Comparison of ENCODE assay signal across 29 mouse cellular contexts in the genomic region with DNA sequence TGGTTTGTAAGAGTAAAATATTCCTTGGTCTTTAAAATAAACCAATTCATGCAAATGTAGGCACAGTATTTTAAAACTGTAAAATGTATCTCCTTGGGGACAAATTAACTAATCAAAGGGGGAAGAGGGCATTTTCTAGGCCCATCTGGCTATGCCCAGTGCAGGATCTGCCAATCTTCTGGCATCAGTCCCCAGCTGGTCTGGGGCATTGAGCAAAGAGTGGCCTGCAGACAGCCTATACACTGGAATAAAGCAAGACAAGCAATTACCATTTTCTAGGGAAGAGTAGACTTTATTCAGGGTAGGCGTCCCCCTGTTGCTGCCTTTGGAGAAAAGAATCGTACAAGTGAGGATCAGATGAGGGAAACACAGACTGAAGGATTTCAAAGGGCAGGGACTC. TPM values are rescaled to one million over a fixed set of nuclear protein-coding genes. Genes with fewer than 3 reads are reported as not detected.
DNase-seq lines count a peak whose midpoint lies in the region; ATAC-seq and TF ChIP-seq lines count a peak whose summit lies in the region.
"Had no signal": no experiment of that assay in that cellular context is flagged by ENCODE, and none has a peak within 500 bp of the region (broad histone marks: within the 10 kb centered on the region; RNA-seq: fewer than 3 reads in every experiment).

No protein-coding gene starts in this region.

- TF ChIP-seq POLR2A in brain, embryonic 14.5 days (IDR thresholded peaks at IDR 0.05; ENCODE audit: borderline replicate concordance, extremely low read depth, insufficient read depth, insufficient read length, poor library complexity, severe bottlenecking), result no peak

- 34% methylated on average over 2 of the region's 2 CpGs for WGBS in forebrain, embryonic 12.5 days
- WGBS in forebrain, embryonic 10.5 days, result 59% methylated on average over 2 of the region's 2 CpGs

- no peaks in the 10 kb centered on the region for H3K9me3 ChIP-seq in forebrain, embryonic 12.5 days
- no peaks in the 10 kb centered on the region for H3K9me3 ChIP-seq in forebrain, embryonic 10.5 days
- H3K9me3 ChIP-seq: hindbrain, embryonic 10.5 days; hindbrain, embryonic 13.5 days; intestine, embryonic 15.5 days had no signal

- no peak overlapping the region for H3K4me3 ChIP-seq in forebrain, embryonic 12.5 days (replicated peaks)
- H3K4me3 ChIP-seq in forebrain, embryonic 10.5 days, result no peak overlapping the region
- H3K4me3 ChIP-seq: hindbrain, embryonic 10.5 days; hindbrain, embryonic 13.5 days; intestine, embryonic 15.5 days had no signal

- no peak for ATAC-seq in forebrain, embryonic 12.5 days (ENCODE audit: low FRiP score)
- ATAC-seq: CD4-positive, CD25-positive, alpha-beta regulatory T cell, adult 4 months; hindbrain, embryonic 16.5 days; intestine, embryonic 15.5 days had no signal

- DNase-seq in forebrain, embryonic 10.5 days (ENCODE audit: extremely low spot score, low spot score), result no peak
- DNase-seq in heart, adult 11 months, result peak; percentile 18
- DNase-seq in heart, postnatal 4 days, result no peak
- DNase-seq in brain, embryonic 14.5 days (ENCODE audit: low read depth), result peak; percentile 68
- no peak for DNase-seq in right cerebral cortex, postnatal 25 days
- DNase-seq: adrenal gland, adult 2 months; adrenal gland, postnatal 14 days; cerebellum, adult 11-12 months; cerebellum, adult 9-10 months; gastrocnemius, postnatal 10 days; gastrocnemius, postnatal 36 days; kidney, adult 11 months had no signal

- H3K4me2 ChIP-seq in forebrain, embryonic 12.5 days, result no peak overlapping the region
- H3K4me2 ChIP-seq: heart, embryonic 11.5 days; hindbrain, embryonic 13.5 days; intestine, embryonic 15.5 days had no signal

- no peak for TF ChIP-seq CTCF in brain, embryonic 14.5 days (IDR thresholded peaks at IDR 0.05; ENCODE audit: borderline replicate concordance, extremely low read depth, insufficient read depth, insufficient read length)

- H3K4me1 ChIP-seq in forebrain, embryonic 12.5 days, result peaks cover 33% of the 10 kb centered on the region
- H3K4me1 ChIP-seq in forebrain, embryonic 10.5 days, result peaks cover 59% of the 10 kb centered on the region
- H3K4me1 ChIP-seq: intestine, embryonic 15.5 days had no signal

- H3K27me3 ChIP-seq in forebrain, embryonic 12.5 days, result peaks cover 46% of the 10 kb centered on the region
- H3K27me3 ChIP-seq in forebrain, embryonic 10.5 days (ENCODE audit: poor library complexity, severe bottlenecking), result peaks cover 74% of the 10 kb centered on the region
- H3K27me3 ChIP-seq: intestine, embryonic 15.5 days had no signal

- peak overlapping the region; percentile 31; the same call in 1 of the 2 replicates for H3K27ac ChIP-seq in forebrain, embryonic 12.5 days
- no peak overlapping the region for H3K27ac ChIP-seq in forebrain, embryonic 10.5 days
- H3K27ac ChIP-seq: hindbrain, embryonic 10.5 days; hindbrain, embryonic 13.5 days; intestine, embryonic 15.5 days had no signal

- H3K9ac ChIP-seq in forebrain, embryonic 12.5 days, result no peak overlapping the region
- H3K9ac ChIP-seq: hindbrain, embryonic 13.5 days; intestine, embryonic 15.5 days had no signal

- H3K36me3 ChIP-seq in forebrain, embryonic 12.5 days (replicated peaks), result no peaks in the 10 kb centered on the region
- H3K36me3 ChIP-seq in forebrain, embryonic 10.5 days (replicated peaks), result no peaks in the 10 kb centered on the region
- H3K36me3 ChIP-seq: hindbrain, embryonic 10.5 days; hindbrain, embryonic 13.5 days; intestine, embryonic 15.5 days had no signal

RNA-seq across cellular contexts. Expression of gene Vax1, which starts 40.2 kb away (rescaled TPM):
- 4.2 and 6.8 TPM in 2 replicates for polyA plus RNA-seq in forebrain, embryonic 12.5 days (2016; fragmentation: Nextera tagmentation; extraction: Ambion mirVana)
- polyA plus RNA-seq in forebrain, embryonic 10.5 days (2016; fragmentation: Nextera tagmentation; extraction: Ambion mirVana), result 0.50 and 1.0 TPM in 2 replicates
- total RNA-seq in heart, postnatal 4 days (2021), result not detected
- 10.5 and 22.5 TPM in 2 replicates for polyA plus RNA-seq in brain, embryonic 14.5 days (2012; rRNA removed)
- total RNA-seq: adrenal gland, adult 2 months; adrenal gland, postnatal 14 days; adrenal gland, postnatal 4 days; gastrocnemius, adult 18-20 months; gastrocnemius, postnatal 10 days; gastrocnemius, postnatal 36 days; granulocyte monocyte progenitor cell, adult 5-6 weeks; heart, adult 8-10 months; heart, postnatal 25 days; MEL had no signal
- polyA plus RNA-seq: adrenal gland, adult 2 months; C2C12; CD4-positive, CD25-positive, alpha-beta regulatory T cell, adult 4 months; embryonic facial prominence, embryonic 14.5 days; heart, embryonic 11.5 days; heart, embryonic 14.5 days; heart, postnatal 0 days; hindbrain, embryonic 13.5 days; hindbrain, embryonic 16.5 days; intestine, embryonic 15.5 days had no signal

RNA-seq across cellular contexts. Expression of gene Shtn1, which starts 53.8 kb away (rescaled TPM):
- 11.2 and 14.2 TPM in 2 replicates for polyA plus RNA-seq in forebrain, embryonic 12.5 days (2016; fragmentation: Nextera tagmentation; extraction: Ambion mirVana)
- 4.1 and 4.7 TPM in 2 replicates for polyA plus RNA-seq in forebrain, embryonic 10.5 days (2016; fragmentation: Nextera tagmentation; extraction: Ambion mirVana)
- total RNA-seq in heart, postnatal 4 days (2021), result 1 to 10 TPM; 1.5 to 1.8 TPM
- 46.4 and 51.1 TPM in 2 replicates for polyA plus RNA-seq in brain, embryonic 14.5 days (2012; rRNA removed)
- total RNA-seq: MEL had no signal

Comparison
In these comparisons a context has a peak if more than half of its experiments do, and no peak if none do; other contexts are left out.
1. DNase-seq: peak in heart, adult 11 months (single experiment) and brain, embryonic 14.5 days (single experiment); none in forebrain, embryonic 10.5 days (single experiment), heart, postnatal 4 days (single experiment) and right cerebral cortex, postnatal 25 days (single experiment).